Mouse (Mus musculus): ENCODE measurements around the gene Pde2a.

Gene Pde2a

GRCm38 (mm10) chr7:101453725-101454124 lies 32.2 kb downstream of the Pde2a start:
- no peak for DNase-seq (ENCODE audit: low spot score)

- DNase-seq (ENCODE audit: low spot score) = no peak
Measured at GRCm38 (mm10) chr7:101454479-101454878, 33.0 kb downstream of the Pde2a start.

- DNase-seq (ENCODE audit: low spot score) = no peak
Measured at GRCm38 (mm10) chr7:101455141-101455540, 33.6 kb downstream of the Pde2a start.

GRCm38 (mm10) chr7:101456318-101456717 lies 34.8 kb downstream of the Pde2a start:
- no peak for DNase-seq (ENCODE audit: low spot score)

GRCm38 (mm10) chr7:101456789-101457188 lies 35.3 kb downstream of the Pde2a start:
- no peak for DNase-seq (ENCODE audit: low spot score)

- DNase-seq (ENCODE audit: low spot score) = no peak
Measured at GRCm38 (mm10) chr7:101457283-101457682, 35.8 kb downstream of the Pde2a start.

GRCm38 (mm10) chr7:101457801-101458200 lies 36.3 kb downstream of the Pde2a start:
- DNase-seq (ENCODE audit: low spot score) = no peak

GRCm38 (mm10) chr7:101458278-101458781 lies 36.8 kb downstream of the Pde2a start:
- DNase-seq (ENCODE audit: low spot score) = no peak

GRCm38 (mm10) chr7:101459305-101459813 lies 37.9 kb downstream of the Pde2a start:
- no peak for DNase-seq (ENCODE audit: low spot score)

- DNase-seq (ENCODE audit: low spot score) = no peak
Measured at GRCm38 (mm10) chr7:101459923-101460607, 38.6 kb downstream of the Pde2a start.

- DNase-seq (ENCODE audit: low spot score) = no peak
Measured at GRCm38 (mm10) chr7:101460608-101460957, 39.1 kb downstream of the Pde2a start.

- no peak for DNase-seq (ENCODE audit: low spot score)
Measured at GRCm38 (mm10) chr7:101461571-101461970, 40.1 kb downstream of the Pde2a start.

- DNase-seq (ENCODE audit: low spot score) = no peak
Measured at GRCm38 (mm10) chr7:101462327-101463068, 41.0 kb downstream of the Pde2a start.

- no peak for DNase-seq (ENCODE audit: low spot score)
Measured at GRCm38 (mm10) chr7:101463665-101464271, 42.3 kb downstream of the Pde2a start.

- DNase-seq (ENCODE audit: low spot score) = no peak
Measured at GRCm38 (mm10) chr7:101464927-101465326, 43.4 kb downstream of the Pde2a start.

GRCm38 (mm10) chr7:101465392-101465791 lies 43.9 kb downstream of the Pde2a start:
- no peak for DNase-seq (ENCODE audit: low spot score)

- no peak for DNase-seq (ENCODE audit: low spot score)
Measured at GRCm38 (mm10) chr7:101465850-101466580, 44.5 kb downstream of the Pde2a start.

GRCm38 (mm10) chr7:101466581-101467081 lies 45.1 kb downstream of the Pde2a start:
- DNase-seq (ENCODE audit: low spot score) = no peak

GRCm38 (mm10) chr7:101471423-101471822 lies 49.9 kb downstream of the Pde2a start:
- DNase-seq (ENCODE audit: low spot score) = no peak

GRCm38 (mm10) chr7:101471968-101472480 lies 50.5 kb downstream of the Pde2a start:
- no peak for DNase-seq (ENCODE audit: low spot score)

Data from left cerebral cortex, adult 11 months (tissue).